Mouse (Mus musculus) brain, embryonic 14.5 days (tissue): ENCODE results near the gene Spry1.

Experiments
- CTCF ChIP-seq: fragments of 200-500 bp; IDR thresholded peaks from 2 replicates; pipeline ENCODE4 v1.5.1; 2012; ENCODE audit warnings: inconsistent platforms, mild to moderate bottlenecking, moderate library complexity, borderline replicate concordance; ENCODE audit not compliant: insufficient read depth, insufficient read length; ENCODE audit errors: extremely low read depth
- POLR2A ChIP-seq: fragments of 200-500 bp; IDR thresholded peaks from 2 replicates; pipeline ENCODE4 v1.6.1; 2012; ENCODE audit warnings: mild to moderate bottlenecking, inconsistent platforms, borderline replicate concordance; ENCODE audit not compliant: poor library complexity, insufficient read depth, insufficient read length, severe bottlenecking; ENCODE audit errors: extremely low read depth

DNA sequence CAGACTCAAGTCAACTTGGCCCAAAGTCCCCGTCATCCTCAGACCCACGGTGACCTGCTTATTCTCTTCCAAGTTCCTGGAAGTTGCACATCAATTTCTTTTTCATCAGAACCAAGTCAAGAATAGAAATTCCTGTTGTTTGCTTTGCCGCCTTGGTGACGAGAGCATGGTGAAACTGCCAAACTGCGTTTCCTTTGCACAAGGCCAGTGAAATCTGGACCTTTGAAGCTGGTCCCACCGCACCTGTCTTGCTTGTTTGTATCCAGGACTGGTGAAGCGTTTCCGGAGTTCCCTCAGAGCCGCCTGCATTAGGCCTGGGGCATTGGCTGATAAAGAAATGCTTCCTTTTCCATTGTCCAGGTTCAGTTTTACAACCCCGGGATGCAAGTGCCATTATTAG is 44.0 kb upstream of the Spry1 start:
- no peak for TF ChIP-seq CTCF
- no peak for TF ChIP-seq POLR2A
